Mouse (Mus musculus): ENCODE results near the gene Irs1. TPM values are rescaled to one million over a fixed set of nuclear protein-coding genes. Genes with fewer than 3 reads are reported as not detected.

Irs1 gene
- polyA plus RNA-seq, 1 experiment from 2014 or later = 7.2 TPM

Other genes with a start within 250 kb of the Irs1 start
- 27.2 and 33.1 TPM in 2 replicates for gene Gm9747, start 58.3 kb downstream of the Irs1 start, polyA plus RNA-seq (2015; fragmentation: Nextera tagmentation; extraction: Ambion mirVana)
- gene Rhbdd1, start 25.0 kb upstream of the Irs1 start, polyA plus RNA-seq (2015; fragmentation: Nextera tagmentation; extraction: Ambion mirVana) = 3.8 and 4.5 TPM in 2 replicates

Measured in hindbrain, embryonic 16.5 days (tissue).